Mouse (Mus musculus) limb, embryonic 14.5 days (tissue): ENCODE measurements around the gene Plcb3. TPM values are rescaled to one million over a fixed set of nuclear protein-coding genes. Genes with fewer than 3 reads are reported as not detected.

Source experiments
- ATAC-seq: fragments of 200-750 bp; cut with Nextera tagmentation; 2 replicates; pipeline ENCODE4 v1.8.0; 2017; ENCODE audit warnings: low read depth, moderate number of reproducible peaks, moderate TSS enrichment; ENCODE audit not compliant: low FRiP score
- DNase-seq: peaks from one replicate; pipeline ENCODE4 v3.0.0-alpha.2; 2015; ENCODE audit warnings: low spot score
- H3K27ac ChIP-seq: fragments of 300-500 bp; sonication (generic); replicated peaks from 2 replicates; pipeline ENCODE4 v1.5.1; 2014; ENCODE audit warnings: low read depth, mild to moderate bottlenecking, low read length, moderate library complexity, mixed read lengths
- H3K27me3 ChIP-seq: fragments of 300-500 bp; sonication (generic); 2 replicates; pipeline ENCODE4 v1.6.1; 2014; ENCODE audit warnings: low read length, mixed read lengths; ENCODE audit not compliant: control insufficient read depth, insufficient read depth
- H3K36me3 ChIP-seq: fragments of 300-500 bp; sonication (generic); 2 replicates; pipeline ENCODE4 v1.6.1; 2014; ENCODE audit warnings: mild to moderate bottlenecking, low read length, moderate library complexity, mixed read lengths; ENCODE audit not compliant: control insufficient read depth, insufficient read depth
- H3K4me1 ChIP-seq: fragments of 300-500 bp; sonication (generic); 2 replicates; pipeline ENCODE4 v1.6.1; 2014; ENCODE audit warnings: antibody characterized with exemption, low read length, mixed read lengths; ENCODE audit not compliant: control insufficient read depth, insufficient read depth
- H3K4me2 ChIP-seq: fragments of 300-500 bp; sonication (generic); replicated peaks from 2 replicates; pipeline ENCODE4 v1.6.1; 2014; ENCODE audit warnings: low read depth, mild to moderate bottlenecking, low read length, moderate library complexity; ENCODE audit not compliant: severe bottlenecking
- H3K4me3 ChIP-seq: fragments of 300-500 bp; sonication (generic); replicated peaks from 2 replicates; pipeline ENCODE4 v1.5.1; 2014; ENCODE audit warnings: low read length
- H3K9ac ChIP-seq: fragments of 300-500 bp; sonication (generic); 2 replicates; pipeline ENCODE4 v1.6.1; 2014; ENCODE audit warnings: mild to moderate bottlenecking, low read depth, low read length, moderate library complexity; ENCODE audit not compliant: severe bottlenecking
- H3K9me3 ChIP-seq: fragments of 300-500 bp; sonication (generic); 2 replicates; pipeline ENCODE4 v1.6.1; 2016; ENCODE audit warnings: low read length; ENCODE audit not compliant: control insufficient read depth
- POLR2A ChIP-seq: fragments of 200-500 bp; IDR thresholded peaks from 2 replicates; pipeline ENCODE4 v1.8.0; 2012; ENCODE audit warnings: inconsistent platforms, mild to moderate bottlenecking, moderate library complexity, borderline replicate concordance; ENCODE audit not compliant: insufficient read depth, insufficient read length; ENCODE audit errors: extremely low read depth
- WGBS: fragments of 180-500 bp; shearing (Covaris S2); extraction: QIAGEN DNeasy Blood & Tissue Kit; methylation state at CpG from one replicate; pipeline ENCODE4 v1.1.7; 2014; 5-methylcytosine and 5-hydroxymethylcytosine counted together
- polyA plus RNA-seq, 2 experiments: library from polyadenylated mRNA; depleted of rRNA in 1 of 2; stranded (reverse) in 1 of 2; unstranded in 1 of 2; fragments of >200 nt; fragmentation: Nextera tagmentation in 1 of 2; extraction: Ambion mirVana in 1 of 2; gene quantifications; 2 replicates each; pipeline versions ENCODE4 v1.2.1 to v1.2.3; 2012 to 2014

Plcb3 gene
- polyA plus RNA-seq, 2 experiments = 36.6 to 80.6 TPM

DNA sequence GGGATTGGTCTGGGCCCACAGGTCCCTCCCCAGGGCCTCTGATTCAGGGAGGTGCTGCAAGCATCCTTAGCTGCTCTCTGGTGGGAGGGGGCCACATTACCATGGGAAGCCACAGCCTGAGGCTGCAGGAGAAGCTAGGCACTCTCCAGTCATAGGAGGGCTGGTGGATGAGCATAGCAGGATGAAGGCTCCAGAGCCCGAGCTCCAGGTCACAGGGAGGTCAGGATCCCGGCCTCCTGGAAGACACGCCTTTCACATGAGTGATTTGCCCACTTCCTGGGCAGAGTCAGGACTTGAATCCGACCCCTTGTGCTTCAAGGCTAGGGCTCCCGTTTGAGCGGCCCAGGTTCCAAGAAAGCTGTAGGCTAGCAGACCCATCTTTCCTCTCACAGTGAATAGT is 4.6 kb downstream of the Plcb3 start:
- 32% methylated on average over 6 of the region's 6 CpGs for WGBS
- no peak for TF ChIP-seq POLR2A

DNA sequence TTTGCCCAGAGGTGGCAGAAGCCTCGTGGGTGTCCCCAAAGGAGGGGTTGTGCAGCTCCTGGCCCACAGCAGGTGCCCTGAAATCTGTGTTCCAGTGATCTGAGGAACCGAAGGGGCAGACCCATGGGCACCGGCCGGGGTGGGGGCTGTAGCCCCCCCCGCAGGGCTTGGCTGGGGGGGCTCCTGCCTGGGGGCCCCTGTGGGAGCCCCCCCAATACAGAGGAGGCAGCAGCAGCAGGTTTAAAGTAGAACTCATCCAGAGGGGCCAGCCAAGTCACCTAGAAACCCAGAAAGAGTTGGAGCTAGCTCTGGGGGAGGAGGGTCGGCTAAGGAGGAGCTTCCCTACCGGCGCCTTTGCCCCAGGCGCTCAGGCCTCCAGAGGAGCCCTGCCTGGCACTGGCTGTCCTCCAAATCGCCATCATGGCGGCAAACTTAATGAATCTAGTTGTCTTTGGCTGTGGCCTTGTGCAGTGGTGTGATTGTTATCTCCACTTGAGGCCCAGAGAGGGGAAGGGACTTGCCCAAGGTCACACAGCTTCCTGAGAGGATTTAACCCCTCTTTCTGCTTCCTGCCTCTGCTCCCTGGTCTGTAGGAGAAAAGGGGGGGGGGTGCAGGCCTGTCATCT is 5.7 kb downstream of the Plcb3 start:
- Histone ChIP-seq H3K9me3 (no peaks in the 10 kb centered on the region), H3K4me2 (peak overlapping the region; percentile 61), H3K27ac (no peak overlapping the region), H3K4me3 (peak overlapping the region; percentile 61), H3K9ac (0 out of 2 replicates have a peak overlapping the region, but pooled peaks have one; percentile 63), H3K27me3 (no peaks in the 10 kb centered on the region), H3K36me3 (peaks cover 10% of the 10 kb centered on the region), H3K4me1 (peaks cover 21% of the 10 kb centered on the region)
- ATAC-seq (no peak), DNase-seq (no peak)
- 22% methylated on average over 11 of the region's 11 CpGs for WGBS
- no peak for TF ChIP-seq POLR2A

More for the DNA sequence above, 4.6 kb downstream of the Plcb3 start:
- Histone ChIP-seq H3K27me3 (no peaks in the 10 kb centered on the region), H3K9ac (no peak overlapping the region), H3K9me3 (no peaks in the 10 kb centered on the region), H3K36me3 (no peaks in the 10 kb centered on the region), H3K27ac (no peak overlapping the region), H3K4me1 (peaks cover 27% of the 10 kb centered on the region), H3K4me2 (no peak overlapping the region), H3K4me3 (no peak overlapping the region)
- ATAC-seq (no peak), DNase-seq (no peak)

DNA sequence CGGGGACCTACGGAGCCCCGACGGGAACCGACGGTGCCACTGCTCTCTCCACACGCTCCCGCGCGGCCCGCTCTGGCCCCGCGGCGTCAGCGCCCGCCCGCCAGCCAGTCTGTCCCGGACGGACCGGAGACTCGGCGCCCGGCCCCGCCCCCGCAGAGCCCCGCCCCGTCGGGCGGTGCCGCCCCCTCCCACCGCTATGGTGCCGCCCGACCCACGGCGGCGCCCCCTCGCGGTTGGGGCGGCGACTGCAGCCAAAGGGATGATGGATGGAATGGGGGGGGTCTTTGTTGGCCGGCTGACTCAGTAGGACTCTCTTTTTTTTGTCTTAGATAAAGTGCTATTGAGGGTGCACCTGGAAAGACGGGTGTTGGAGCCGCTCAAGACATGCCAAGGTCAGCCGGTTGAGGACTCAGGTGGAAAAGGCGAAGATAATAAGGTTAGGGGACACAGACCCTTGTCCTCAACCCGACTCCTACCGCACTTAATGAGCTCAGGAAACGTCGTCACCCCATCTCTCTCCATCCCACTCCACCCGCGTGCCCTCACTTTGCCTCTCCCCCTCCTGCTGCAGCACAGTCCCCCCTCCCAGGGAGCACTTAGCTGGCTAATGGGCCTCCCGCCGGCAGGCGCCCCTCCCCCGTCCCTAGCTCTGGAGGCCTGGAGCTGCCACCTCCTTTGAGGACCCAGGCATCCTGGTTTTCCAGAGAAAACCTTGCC is 6.4 kb downstream of the Plcb3 start:
- under 1% methylated on average over 44 of the region's 55 CpGs for WGBS
- peak; percentile 73 for ATAC-seq
- Histone ChIP-seq H3K9me3 (no peaks in the 10 kb centered on the region), H3K4me3 (peak overlapping the region; percentile 61), H3K9ac (peak overlapping the region; percentile 63), H3K27me3 (no peaks in the 10 kb centered on the region), H3K4me1 (peaks cover 21% of the 10 kb centered on the region), H3K4me2 (peak overlapping the region; percentile 61), H3K27ac (no peak overlapping the region), H3K36me3 (peaks cover 18% of the 10 kb centered on the region)
- peak; percentile 69; the same call in 1 of the 2 replicates for TF ChIP-seq POLR2A
- peak; percentile 30 for DNase-seq

DNA sequence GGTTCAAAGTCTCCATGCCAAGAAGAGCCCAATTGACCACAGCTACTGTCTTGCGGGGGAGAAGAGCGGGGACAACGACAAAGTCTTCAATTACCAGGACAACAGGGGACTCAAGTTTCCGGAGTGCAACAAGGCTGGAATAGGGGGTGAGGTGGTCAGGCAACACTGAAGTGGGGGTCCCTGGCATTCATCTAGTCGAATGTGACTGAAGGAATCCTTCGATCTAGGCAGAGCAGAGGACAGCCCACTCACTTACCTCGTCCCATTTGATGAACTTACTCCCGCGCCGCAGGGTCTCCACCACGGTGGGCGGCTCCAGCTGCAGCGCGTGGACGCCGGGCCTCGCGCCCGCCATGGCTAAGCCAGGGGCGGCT is 7.0 kb downstream of the Plcb3 start:
- peaks cover 21% of the 10 kb centered on the region for H3K4me1 ChIP-seq
- peak; percentile 39 for DNase-seq
- H3K27me3 ChIP-seq = no peaks in the 10 kb centered on the region
- peak overlapping the region; percentile 61 for H3K4me2 ChIP-seq
- TF ChIP-seq POLR2A = no peak
- H3K9ac ChIP-seq = peak overlapping the region; percentile 63
- WGBS = 1% methylated on average over 12 of the region's 20 CpGs
- no peak overlapping the region for H3K27ac ChIP-seq
- peaks cover 23% of the 10 kb centered on the region for H3K36me3 ChIP-seq
- peak overlapping the region; percentile 61 for H3K4me3 ChIP-seq
- ATAC-seq = peak; percentile 46
- H3K9me3 ChIP-seq = no peaks in the 10 kb centered on the region

DNA sequence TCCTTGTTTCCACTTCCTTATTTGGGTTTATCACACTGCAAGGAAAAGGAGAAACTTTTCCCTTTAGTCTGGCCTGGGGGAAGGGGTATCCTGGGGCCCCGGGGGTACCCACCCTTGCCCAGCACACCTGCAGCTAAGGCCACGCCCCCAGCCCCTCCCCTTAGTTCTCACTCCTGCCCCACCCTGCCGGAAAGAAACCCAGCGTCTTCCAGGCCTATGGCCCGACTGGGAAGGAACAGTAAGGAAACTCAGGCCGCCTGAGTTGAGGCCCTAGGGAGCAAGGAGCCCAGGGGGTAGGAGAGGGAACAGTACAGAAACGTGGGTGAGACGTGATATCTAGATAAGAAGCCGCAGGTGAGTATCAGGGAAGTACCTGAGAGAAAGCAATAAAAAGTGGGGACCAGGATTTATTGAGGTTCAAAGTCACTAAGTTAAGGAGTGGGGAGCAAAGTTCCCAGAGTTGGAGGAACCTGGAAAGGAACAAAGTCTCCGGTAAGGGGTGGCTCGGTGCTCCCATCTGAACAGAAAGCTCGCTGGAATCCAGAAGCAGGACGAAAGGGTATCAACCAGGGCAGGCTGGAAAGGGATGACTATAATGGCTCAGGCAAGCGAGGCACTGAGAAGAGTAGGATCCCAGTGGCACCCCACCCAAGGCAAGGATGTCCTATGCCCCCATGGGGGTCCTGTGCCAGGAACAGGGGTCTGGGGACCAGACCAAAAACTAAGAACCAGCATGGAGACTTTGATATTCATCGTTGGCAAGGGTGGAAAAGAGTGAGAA is 7.6 kb downstream of the Plcb3 start:
- peak overlapping the region; percentile 61 for H3K4me3 ChIP-seq
- TF ChIP-seq POLR2A = no peak
- no peak for DNase-seq
- peak overlapping the region; percentile 61 for H3K4me2 ChIP-seq
- WGBS = 12% methylated on average over 15 of the region's 15 CpGs
- H3K36me3 ChIP-seq = peaks cover 26% of the 10 kb centered on the region
- H3K4me1 ChIP-seq = peaks cover 21% of the 10 kb centered on the region
- no peaks in the 10 kb centered on the region for H3K9me3 ChIP-seq
- H3K27ac ChIP-seq = no peak overlapping the region
- no peak for ATAC-seq
- H3K9ac ChIP-seq = peak overlapping the region; percentile 63
- no peaks in the 10 kb centered on the region for H3K27me3 ChIP-seq
